In genomic region chr4:99670203-99670851, GRCm38 (mm10) we compare ENCODE assay signal across 21 mouse cellular contexts. TPM values are rescaled to one million over a fixed set of nuclear protein-coding genes. Genes with fewer than 3 reads are reported as not detected.
"Had no signal": no experiment of that assay in that cellular context is flagged by ENCODE, and none has a peak within 500 bp of the region (broad histone marks: within the 10 kb centered on the region; RNA-seq: fewer than 3 reads in every experiment).

No protein-coding gene starts in this region.

- H3K9ac ChIP-seq: limb, embryonic 12.5 days; limb, embryonic 15.5 days; liver, embryonic 14.5 days; liver, postnatal 0 days; midbrain, embryonic 12.5 days had no signal

- ATAC-seq: inflammation-experienced regulatory T-cells, adult 6 months; liver, postnatal 0 days had no signal

- H3K27ac ChIP-seq: limb, embryonic 12.5 days; limb, embryonic 15.5 days; liver, embryonic 14.5 days; macrophage; midbrain, embryonic 12.5 days; stomach, postnatal 0 days had no signal

- DNase-seq: kidney, adult 18-20 months; kidney, adult 9 months; kidney, postnatal 14 days; kidney, postnatal 4 days; left cerebral cortex, postnatal 4 days; liver, postnatal 0 days; lung, postnatal 14 days; right cerebral cortex, adult 18-20 months; right cerebral cortex, postnatal 25 days; thymus, adult 2 months; thymus, postnatal 14 days; thymus, postnatal 4 days had no signal

- H3K4me3 ChIP-seq: limb, embryonic 12.5 days; limb, embryonic 15.5 days; midbrain, embryonic 12.5 days had no signal

- H3K9me3 ChIP-seq: limb, embryonic 12.5 days; limb, embryonic 15.5 days; midbrain, embryonic 12.5 days had no signal

- H3K36me3 ChIP-seq: limb, embryonic 12.5 days; limb, embryonic 15.5 days; midbrain, embryonic 12.5 days had no signal

- H3K4me2 ChIP-seq: limb, embryonic 12.5 days; limb, embryonic 15.5 days; liver, embryonic 11.5 days; midbrain, embryonic 12.5 days had no signal

- H3K4me1 ChIP-seq: limb, embryonic 12.5 days; limb, embryonic 15.5 days; midbrain, embryonic 12.5 days had no signal

RNA-seq across cellular contexts. Expression of gene Foxd3, which starts 14.2 kb away (rescaled TPM):
- polyA plus RNA-seq: inflammation-experienced regulatory T-cells, adult 6 months; liver, postnatal 0 days; macrophage; midbrain, postnatal 0 days had no signal
